Mouse (Mus musculus): ENCODE measurements at regions not wholly inside any gene's neighbourhood (a gene's known extent, or its start where the extent isn't known, plus 50 kb on each side); places are given as distances from the start of the nearest gene placed in this dataset.

DNA sequence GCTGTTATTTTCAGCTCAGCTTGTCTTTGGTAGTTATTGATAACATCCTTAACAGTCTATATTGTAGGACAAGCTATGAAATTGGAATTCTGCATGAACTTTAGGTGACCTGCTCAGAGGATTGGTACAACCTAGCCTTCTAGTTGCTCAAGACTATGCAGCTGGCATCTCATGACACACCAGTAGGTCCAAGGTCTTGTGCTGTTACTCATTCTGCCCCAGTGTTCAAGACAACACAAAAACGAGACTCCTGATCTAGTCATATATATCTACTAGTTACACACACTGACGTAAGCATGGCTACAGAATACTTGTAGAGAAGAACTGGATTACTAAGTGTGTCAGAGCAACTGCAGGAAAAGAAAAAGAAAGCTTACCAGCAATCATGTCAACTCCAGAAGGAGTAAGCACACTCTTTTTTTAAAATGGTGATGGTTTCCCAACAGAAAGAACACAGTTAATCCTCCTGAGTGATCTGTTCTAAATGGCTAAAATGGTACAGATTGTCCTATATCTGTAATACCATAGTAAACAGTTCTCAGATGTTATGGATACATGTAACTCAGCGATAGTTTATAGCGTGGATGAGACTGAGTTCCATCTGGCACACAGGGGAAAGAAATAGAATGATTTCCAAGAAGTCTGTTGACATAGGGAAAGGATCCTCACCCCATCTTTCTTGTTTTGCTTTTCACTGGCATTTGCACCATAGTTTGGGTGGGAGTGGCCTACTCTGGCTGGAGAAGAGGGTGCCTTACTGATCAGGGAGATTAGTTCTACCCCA lies 85.4 kb upstream of the Gm11146 start:
- DNase-seq (ENCODE audit: low spot score) = peak; percentile 93

DNA sequence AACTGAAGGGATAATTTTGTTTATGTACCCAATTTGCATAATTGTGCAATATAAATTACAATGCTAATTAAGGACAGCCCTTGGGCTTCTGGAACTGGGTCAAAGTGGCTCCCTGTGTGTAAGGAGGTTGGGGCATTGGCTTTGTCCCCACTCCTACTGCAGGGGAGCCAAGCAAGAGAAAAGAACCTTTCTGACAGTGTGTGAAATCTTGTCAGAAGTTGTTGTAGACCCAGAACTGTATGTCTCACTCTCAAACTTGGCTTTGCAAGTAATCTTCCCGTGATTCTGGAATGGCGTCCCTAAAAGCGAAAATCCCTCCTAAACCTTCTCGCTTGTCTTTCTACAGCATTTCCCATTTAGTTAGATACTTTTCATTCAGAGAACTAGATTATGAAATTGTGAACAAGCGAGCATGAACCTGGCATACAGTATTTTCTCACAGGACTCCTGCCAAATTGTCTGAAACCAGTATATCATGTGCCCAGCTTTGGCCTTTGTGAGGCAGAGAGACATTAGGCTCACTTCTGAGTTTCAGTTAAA lies 83.8 kb upstream of the Gm11146 start:
- peak; percentile 99 for DNase-seq (ENCODE audit: low spot score)

DNA sequence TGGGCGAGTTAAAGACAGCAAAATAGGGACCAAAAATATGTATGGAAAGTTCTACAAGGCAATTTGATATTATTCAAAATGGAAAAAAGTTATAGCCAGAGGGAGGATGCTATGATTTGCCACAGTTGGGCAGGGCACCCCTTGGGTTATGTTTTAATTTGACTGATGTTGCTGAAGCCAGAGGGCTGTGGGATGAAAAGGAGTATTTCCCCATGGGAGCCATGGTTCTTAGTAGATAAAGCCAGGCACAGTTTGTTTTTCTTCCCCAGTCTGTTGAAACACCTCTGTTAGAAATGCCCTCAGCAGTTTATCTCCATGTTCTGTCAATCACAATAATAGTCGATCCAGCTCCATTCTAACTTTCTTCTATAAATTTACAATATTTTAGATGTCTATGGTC lies 82.6 kb upstream of the Gm11146 start:
- peak; percentile 28 for DNase-seq (ENCODE audit: low spot score)

GRCm38 (mm10) chr16:77679234-77679633 lies 77.3 kb upstream of the Gm11146 start:
- DNase-seq (ENCODE audit: low spot score) = no peak

GRCm38 (mm10) chr16:77676805-77677204 lies 74.9 kb upstream of the Gm11146 start:
- no peak for DNase-seq (ENCODE audit: low spot score)

DNA sequence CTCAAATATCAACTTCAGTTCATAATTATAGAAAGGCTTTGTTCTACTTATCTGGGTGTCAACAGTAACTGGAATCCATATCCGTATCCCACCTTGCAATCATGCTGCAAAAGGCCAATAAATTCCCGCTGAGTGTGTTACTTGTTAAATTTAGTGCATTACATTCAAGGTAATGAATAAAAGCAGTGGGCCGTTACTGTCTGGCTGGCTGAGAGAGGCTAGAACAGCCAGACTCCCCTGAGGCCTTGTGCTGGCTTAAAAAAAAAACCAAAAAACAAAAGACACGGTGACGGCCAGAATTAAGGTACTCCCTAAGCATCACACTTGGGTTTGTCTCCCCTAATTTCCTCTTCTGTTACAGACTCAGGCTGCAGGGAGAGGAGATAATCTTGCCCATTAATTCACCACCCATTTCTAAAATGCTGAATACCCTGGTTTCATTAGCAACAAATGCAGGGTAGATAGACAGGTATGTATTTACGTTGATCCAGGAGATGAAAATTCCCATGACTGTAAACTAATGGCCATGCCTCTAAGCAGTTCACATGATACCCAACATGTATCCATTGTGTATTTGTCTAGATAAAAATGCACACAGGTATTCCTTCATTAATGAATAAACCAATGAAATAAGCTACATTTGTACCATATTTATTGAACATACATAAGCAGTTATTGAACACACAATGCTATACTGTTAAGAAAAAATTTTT lies 74.1 kb upstream of the Gm11146 start:
- no peak for DNase-seq (ENCODE audit: low spot score)

DNA sequence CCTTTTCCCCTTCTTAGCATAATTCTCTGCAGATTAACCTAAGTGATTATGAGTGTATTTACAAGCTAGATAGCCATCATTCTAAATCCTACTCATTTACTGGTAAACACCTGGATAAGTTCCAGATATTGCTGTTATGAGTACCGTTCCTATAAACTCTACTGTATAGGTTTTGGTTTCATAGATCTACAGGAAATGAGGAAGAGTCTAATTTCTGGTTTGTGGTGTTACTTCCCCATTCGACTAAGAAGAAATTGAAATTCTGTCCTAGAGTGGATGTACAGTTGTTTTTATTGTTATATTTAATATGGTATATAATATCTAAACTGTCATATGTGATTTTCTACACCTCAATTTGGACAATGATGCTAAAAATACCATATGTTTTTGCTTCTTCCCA lies 69.4 kb upstream of the Gm11146 start:
- no peak for DNase-seq (ENCODE audit: low spot score)

DNA sequence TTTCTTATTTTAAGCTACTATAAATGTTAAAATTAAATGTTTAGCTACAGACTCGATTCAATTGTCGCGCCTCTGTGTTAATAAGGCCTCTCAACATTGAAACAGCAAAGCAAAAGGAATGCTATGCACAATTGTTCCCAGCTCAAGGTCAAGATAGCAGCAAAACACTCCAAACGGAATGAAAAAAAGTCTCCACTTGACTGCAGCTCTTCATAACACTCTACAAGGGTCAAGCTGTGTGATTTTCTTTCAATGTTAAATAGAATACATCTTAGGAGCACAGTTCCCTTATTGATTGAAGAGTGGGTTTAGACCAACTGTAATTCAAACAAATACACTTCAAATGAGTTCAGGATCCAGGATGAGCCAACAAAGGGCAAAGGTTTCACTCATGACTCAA lies 63.9 kb upstream of the Gm11146 start:
- no peak for DNase-seq (ENCODE audit: low spot score)

DNA sequence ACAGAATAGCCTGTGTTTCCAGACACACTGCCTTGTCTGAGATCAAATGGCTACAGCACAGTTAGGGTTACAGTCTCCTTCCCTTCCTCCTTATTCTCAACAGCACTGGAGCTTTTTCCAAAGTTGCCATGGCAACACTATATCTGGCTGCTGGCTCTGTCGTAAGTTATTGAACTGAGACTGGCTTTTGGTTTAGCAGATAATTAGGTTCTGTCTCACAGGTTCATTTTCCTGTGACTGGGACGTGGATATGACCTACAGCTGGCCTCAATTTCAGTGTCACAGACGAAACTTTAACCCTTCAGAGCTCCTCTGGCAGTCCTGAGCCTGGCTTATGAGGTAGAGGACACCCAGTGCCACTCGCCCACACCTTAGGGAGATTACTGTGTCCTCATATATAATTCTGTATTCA lies 60.2 kb upstream of the Gm11146 start:
- peak; percentile 52 for DNase-seq (ENCODE audit: low spot score)

GRCm38 (mm10) chr16:77653306-77653705 lies 51.4 kb upstream of the Gm11146 start:
- DNase-seq (ENCODE audit: low spot score) = no peak

Data from adipocyte (in vitro differentiated cells).